Mouse (Mus musculus): ENCODE measurements around the gene C130032M10Rik. TPM values are rescaled to one million over a fixed set of nuclear protein-coding genes. Genes with fewer than 3 reads are reported as not detected.

Gene C130032M10Rik
- total and polyA plus RNA-seq, 2 experiments, result not detected

GRCm38 (mm10) chr9:114522041-114522440 lies 6.5 kb downstream of the C130032M10Rik start:
- 59% methylated on average over 5 of the region's 5 CpGs for WGBS
- no peak overlapping the region for H3K27ac ChIP-seq (replicated peaks; ENCODE audit: insufficient read depth, low read depth, low read length)

GRCm38 (mm10) chr9:114522501-114522900 lies 7.0 kb downstream of the C130032M10Rik start:
- 0 out of 2 replicates have a peak, but pooled peaks cover 4% of the 10 kb centered on the region for H3K4me1 ChIP-seq (ENCODE audit: control insufficient read depth, insufficient read depth, low read length)
- no peak overlapping the region for H3K4me3 ChIP-seq (ENCODE audit: insufficient read depth, low read depth, low read length)
- H3K36me3 ChIP-seq (ENCODE audit: control insufficient read depth, insufficient read depth, low read length), result no peaks in the 10 kb centered on the region
- H3K9ac ChIP-seq (ENCODE audit: low read depth, low read length), result no peak overlapping the region
- no peaks in the 10 kb centered on the region for H3K27me3 ChIP-seq (ENCODE audit: control insufficient read depth, insufficient read depth, low read length)
- H3K79me2 ChIP-seq (ENCODE audit: control insufficient read depth, insufficient read depth, low read length), result no peaks in the 10 kb centered on the region
- TF ChIP-seq CTCF (IDR thresholded peaks at IDR 0.05; ENCODE audit: low read depth, low read length), result no peak
- no peak for TF ChIP-seq POLR2A (IDR thresholded peaks at IDR 0.05; ENCODE audit: extremely low read depth, insufficient read depth, low read length)
- 39% methylated on average over 9 of the region's 9 CpGs for WGBS
- H3K27ac ChIP-seq (replicated peaks; ENCODE audit: insufficient read depth, low read depth, low read length), result no peak overlapping the region
- no peak for DNase-seq (ENCODE audit: extremely low read depth, low read depth, low spot score)

More at GRCm38 (mm10) chr9:114522041-114522440, 6.5 kb downstream of the C130032M10Rik start:
- H3K36me3 ChIP-seq (ENCODE audit: control insufficient read depth, insufficient read depth, low read length), result no peaks in the 10 kb centered on the region
- H3K27me3 ChIP-seq (ENCODE audit: control insufficient read depth, insufficient read depth, low read length), result no peaks in the 10 kb centered on the region
- H3K4me3 ChIP-seq (ENCODE audit: insufficient read depth, low read depth, low read length), result no peak overlapping the region
- no peak for DNase-seq (ENCODE audit: extremely low read depth, low read depth, low spot score)
- TF ChIP-seq POLR2A (IDR thresholded peaks at IDR 0.05; ENCODE audit: extremely low read depth, insufficient read depth, low read length) (no peak), CTCF (IDR thresholded peaks at IDR 0.05; ENCODE audit: low read depth, low read length) (0 out of 2 replicates have a peak, but pooled peaks have one; percentile 22)
- H3K79me2 ChIP-seq (ENCODE audit: control insufficient read depth, insufficient read depth, low read length), result no peaks in the 10 kb centered on the region
- 0 out of 2 replicates have a peak, but pooled peaks cover 4% of the 10 kb centered on the region for H3K4me1 ChIP-seq (ENCODE audit: control insufficient read depth, insufficient read depth, low read length)
- H3K9ac ChIP-seq (ENCODE audit: low read depth, low read length), result no peak overlapping the region

GRCm38 (mm10) chr9:114525073-114525633 lies 9.7 kb downstream of the C130032M10Rik start:
- 88% methylated on average over 13 of the region's 15 CpGs for WGBS
- no peak for DNase-seq (ENCODE audit: extremely low read depth, low read depth, low spot score)
- H3K9ac ChIP-seq (ENCODE audit: low read depth, low read length), result no peak overlapping the region
- no peak for TF ChIP-seq CTCF (IDR thresholded peaks at IDR 0.05; ENCODE audit: low read depth, low read length)
- TF ChIP-seq POLR2A (IDR thresholded peaks at IDR 0.05; ENCODE audit: extremely low read depth, insufficient read depth, low read length), result no peak
- 0 out of 2 replicates have a peak, but pooled peaks cover 4% of the 10 kb centered on the region for H3K4me1 ChIP-seq (ENCODE audit: control insufficient read depth, insufficient read depth, low read length)
- H3K79me2 ChIP-seq (ENCODE audit: control insufficient read depth, insufficient read depth, low read length), result no peaks in the 10 kb centered on the region
- no peaks in the 10 kb centered on the region for H3K36me3 ChIP-seq (ENCODE audit: control insufficient read depth, insufficient read depth, low read length)
- H3K4me3 ChIP-seq (ENCODE audit: insufficient read depth, low read depth, low read length), result no peak overlapping the region
- no peak overlapping the region for H3K27ac ChIP-seq (replicated peaks; ENCODE audit: insufficient read depth, low read depth, low read length)
- H3K27me3 ChIP-seq (ENCODE audit: control insufficient read depth, insufficient read depth, low read length), result no peaks in the 10 kb centered on the region

- DNase-seq (ENCODE audit: extremely low read depth, low read depth, low spot score), result no peak
- H3K36me3 ChIP-seq (ENCODE audit: control insufficient read depth, insufficient read depth, low read length), result no peaks in the 10 kb centered on the region
- no peak overlapping the region for H3K9ac ChIP-seq (ENCODE audit: low read depth, low read length)
- no peaks in the 10 kb centered on the region for H3K27me3 ChIP-seq (ENCODE audit: control insufficient read depth, insufficient read depth, low read length)
- WGBS, result 55% methylated on average over 8 of the region's 8 CpGs
- H3K79me2 ChIP-seq (ENCODE audit: control insufficient read depth, insufficient read depth, low read length), result no peaks in the 10 kb centered on the region
- no peak for TF ChIP-seq CTCF (IDR thresholded peaks at IDR 0.05; ENCODE audit: low read depth, low read length)
- TF ChIP-seq POLR2A (IDR thresholded peaks at IDR 0.05; ENCODE audit: extremely low read depth, insufficient read depth, low read length), result no peak
- H3K27ac ChIP-seq (replicated peaks; ENCODE audit: insufficient read depth, low read depth, low read length), result no peak overlapping the region
- 0 out of 2 replicates have a peak, but pooled peaks cover 4% of the 10 kb centered on the region for H3K4me1 ChIP-seq (ENCODE audit: control insufficient read depth, insufficient read depth, low read length)
- no peak overlapping the region for H3K4me3 ChIP-seq (ENCODE audit: insufficient read depth, low read depth, low read length)
These were observed 10.4 kb downstream of the C130032M10Rik start for GRCm38 (mm10) chr9:114525891-114526290.

- WGBS, result 65% methylated on average over 8 of the region's 8 CpGs
- Histone ChIP-seq H3K9ac (ENCODE audit: low read depth, low read length) (no peak overlapping the region), H3K4me3 (ENCODE audit: insufficient read depth, low read depth, low read length) (no peak overlapping the region)
These were observed 11.1 kb downstream of the C130032M10Rik start for GRCm38 (mm10) chr9:114526581-114526980.

GRCm38 (mm10) chr9:114527085-114527484 lies 11.6 kb downstream of the C130032M10Rik start:
- 8% methylated on average over 16 of the region's 16 CpGs for WGBS
- Histone ChIP-seq H3K9ac (ENCODE audit: low read depth, low read length) (no peak overlapping the region), H3K79me2 (ENCODE audit: control insufficient read depth, insufficient read depth, low read length) (no peaks in the 10 kb centered on the region), H3K27ac (replicated peaks; ENCODE audit: insufficient read depth, low read depth, low read length) (no peak overlapping the region), H3K4me3 (ENCODE audit: insufficient read depth, low read depth, low read length) (no peak overlapping the region), H3K4me1 (ENCODE audit: control insufficient read depth, insufficient read depth, low read length) (0 out of 2 replicates have a peak, but pooled peaks cover 4% of the 10 kb centered on the region), H3K36me3 (ENCODE audit: control insufficient read depth, insufficient read depth, low read length) (no peaks in the 10 kb centered on the region), H3K27me3 (ENCODE audit: control insufficient read depth, insufficient read depth, low read length) (no peaks in the 10 kb centered on the region)
- no peak for TF ChIP-seq CTCF (IDR thresholded peaks at IDR 0.05; ENCODE audit: low read depth, low read length)
- no peak for TF ChIP-seq POLR2A (IDR thresholded peaks at IDR 0.05; ENCODE audit: extremely low read depth, insufficient read depth, low read length)
- DNase-seq (ENCODE audit: extremely low read depth, low read depth, low spot score), result no peak

More at GRCm38 (mm10) chr9:114526581-114526980, 11.1 kb downstream of the C130032M10Rik start:
- DNase-seq (ENCODE audit: extremely low read depth, low read depth, low spot score), result no peak
- Histone ChIP-seq H3K36me3 (ENCODE audit: control insufficient read depth, insufficient read depth, low read length) (no peaks in the 10 kb centered on the region), H3K27ac (replicated peaks; ENCODE audit: insufficient read depth, low read depth, low read length) (no peak overlapping the region), H3K4me1 (ENCODE audit: control insufficient read depth, insufficient read depth, low read length) (0 out of 2 replicates have a peak, but pooled peaks cover 4% of the 10 kb centered on the region), H3K79me2 (ENCODE audit: control insufficient read depth, insufficient read depth, low read length) (no peaks in the 10 kb centered on the region), H3K27me3 (ENCODE audit: control insufficient read depth, insufficient read depth, low read length) (no peaks in the 10 kb centered on the region)
- TF ChIP-seq CTCF (IDR thresholded peaks at IDR 0.05; ENCODE audit: low read depth, low read length), result no peak
- no peak for TF ChIP-seq POLR2A (IDR thresholded peaks at IDR 0.05; ENCODE audit: extremely low read depth, insufficient read depth, low read length)
